Mouse (Mus musculus): ENCODE data around the gene Olfr331. TPM values are rescaled to one million over a fixed set of nuclear protein-coding genes. Genes with fewer than 3 reads are reported as not detected.
"Not testable (repeated sequence)": the region's sequence is repeated elsewhere in the genome, so short reads cannot be mapped to it uniquely, and the experiment has no call there.

Olfr331 gene
- not detected for total RNA-seq (2021)

- intact Hi-C loops (cut with DNase I); DNase-seq (ENCODE audit: low spot score in 2 of 2): not testable (repeated sequence)
These were observed at the start of gene Olfr331 for GRCm38 (mm10) chr11:58502472-58502871. Gene Olfr331 (minus strand): TSS chr11:58502572.

- intact Hi-C loops (cut with DNase I), result no loop called here
- DNase-seq (ENCODE audit: low spot score in 2 of 2), result no peak
These were observed 44.0 kb upstream of the Olfr331 start, which contains the start of gene Olfr329-ps for GRCm38 (mm10) chr11:58546322-58546721. Gene Olfr329-ps (minus strand): TSS chr11:58546422.

- DNase-seq (ENCODE audit: low spot score in 2 of 2); intact Hi-C loops (cut with DNase I): not testable (repeated sequence)
These were observed 32.4 kb upstream of the Olfr331 start, which contains the start of gene Olfr330 for GRCm38 (mm10) chr11:58534736-58535135. Gene Olfr330 (minus strand): TSS chr11:58534836.

GRCm38 (mm10) chr11:58519756-58520155, 17.4 kb upstream of the Olfr331 start:
- intact Hi-C loops (cut with DNase I), result not testable (repeated sequence)
- peak in 1 of 2 experiments; percentile 14 for DNase-seq (ENCODE audit: low spot score in 2 of 2)

GRCm38 (mm10) chr11:58518916-58519315, 16.5 kb upstream of the Olfr331 start:
- intact Hi-C loops (cut with DNase I), result not testable (repeated sequence)
- peak; percentile 57 to 72 for DNase-seq (ENCODE audit: low spot score in 2 of 2)

GRCm38 (mm10) chr11:58509058-58509457, 6.7 kb upstream of the Olfr331 start:
- DNase-seq (ENCODE audit: low spot score in 2 of 2); intact Hi-C loops (cut with DNase I): not testable (repeated sequence)

GRCm38 (mm10) chr11:58499290-58499689, 3.1 kb downstream of the Olfr331 start:
- DNase-seq (ENCODE audit: low spot score in 2 of 2), result no peak
- intact Hi-C loops (cut with DNase I), result loop anchor here (10.0 kb wide), 1 partner anchor 314 kb away; no protein-coding TSS in a partner anchor

- intact Hi-C loops (cut with DNase I), result loop anchor here (10.0 kb wide), 1 partner anchor 314 kb away; no protein-coding TSS in a partner anchor
- DNase-seq (ENCODE audit: low spot score in 2 of 2), result no peak
These were observed 3.6 kb downstream of the Olfr331 start for GRCm38 (mm10) chr11:58498761-58499160.

GRCm38 (mm10) chr11:58492455-58492854, 9.9 kb downstream of the Olfr331 start, which contains the start of gene Olfr332:
Gene Olfr332 (minus strand): TSS chr11:58492555.
- intact Hi-C loops (cut with DNase I), result loop anchor here (10.0 kb wide), 1 partner anchor 308 kb away; no protein-coding TSS in a partner anchor
- DNase-seq (ENCODE audit: low spot score in 2 of 2), result no peak

- no peak for DNase-seq (ENCODE audit: low spot score in 2 of 2)
- intact Hi-C loops (cut with DNase I), result no loop called here
These were observed 40.2 kb downstream of the Olfr331 start, which contains the start of gene Olfr30 for GRCm38 (mm10) chr11:58462170-58462569. Gene Olfr30 (minus strand): TSS chr11:58462270.

- no peak for DNase-seq (ENCODE audit: low spot score in 2 of 2)
- intact Hi-C loops (cut with DNase I), result no loop called here
These were observed 48.8 kb downstream of the Olfr331 start for GRCm38 (mm10) chr11:58453592-58453991.

- DNase-seq (ENCODE audit: low spot score in 2 of 2), result no peak
- intact Hi-C loops (cut with DNase I), result no loop called here
These were observed 49.6 kb downstream of the Olfr331 start, which contains the start of gene Lypd9 for GRCm38 (mm10) chr11:58452759-58453158. Gene Lypd9 (minus strand): TSS chr11:58452923.

Other genes starting within 250 kb of the Olfr331 start
- not detected for gene 4930438A08Rik, start 227.8 kb downstream of the Olfr331 start, total RNA-seq (2021)
- gene Zfp692, start 195.5 kb downstream of the Olfr331 start, total RNA-seq (2021), result 10 to 100 TPM; 17.8 to 31.5 TPM
- 10 to 100 TPM; 42.5 to 57.4 TPM for gene Zfp672, start 172.2 kb downstream of the Olfr331 start, total RNA-seq (2021)
- 10 to 100 TPM; 53.6 to 57.8 TPM for gene Sh3bp5l, start 171.8 kb downstream of the Olfr331 start, total RNA-seq (2021)
- not detected for gene Lypd8, start 123.5 kb downstream of the Olfr331 start, total RNA-seq (2021)
- gene 1810065E05Rik, start 81.5 kb downstream of the Olfr331 start, total RNA-seq (2021), result not detected
- not detected for gene Gm12253, start 70.0 kb downstream of the Olfr331 start, total RNA-seq (2021)
- gene Lypd9, start 49.6 kb downstream of the Olfr331 start, total RNA-seq (2021), result not detected
- not detected for gene Olfr30, start 40.3 kb downstream of the Olfr331 start, total RNA-seq (2021)
- gene Olfr332, start 10.0 kb downstream of the Olfr331 start, total RNA-seq (2021), result not detected
- gene Olfr330, start 32.3 kb upstream of the Olfr331 start, total RNA-seq (2021), result not detected
- gene Olfr329-ps, start 43.9 kb upstream of the Olfr331 start, total RNA-seq (2021), result not detected
- gene Olfr328, start 53.1 kb upstream of the Olfr331 start, total RNA-seq (2021), result under 1 TPM in 1 of 2 experiments, not detected in 1; 0.10 TPM
- not detected for gene Olfr224, start 68.0 kb upstream of the Olfr331 start, total RNA-seq (2021)
- gene Olfr325, start 75.2 kb upstream of the Olfr331 start, total RNA-seq (2021), result not detected
- not detected for gene Olfr324, start 92.5 kb upstream of the Olfr331 start, total RNA-seq (2021)
- gene 2210407C18Rik, start 113.5 kb upstream of the Olfr331 start, total RNA-seq (2021), result not detected
- gene Olfr323, start 127.9 kb upstream of the Olfr331 start, total RNA-seq (2021), result not detected
- not detected for gene Trim58, start 137.9 kb upstream of the Olfr331 start, total RNA-seq (2021)
- gene Olfr322, start 156.2 kb upstream of the Olfr331 start, total RNA-seq (2021), result not detected
- gene Olfr320, start 178.5 kb upstream of the Olfr331 start, total RNA-seq (2021), result not detected
- not detected for gene Olfr319, start 196.6 kb upstream of the Olfr331 start, total RNA-seq (2021)
- gene Olfr318, start 221.4 kb upstream of the Olfr331 start, total RNA-seq (2021), result under 1 TPM in 1 of 2 experiments, not detected in 1; 0.11 TPM
- gene Olfr317, start 236.6 kb upstream of the Olfr331 start, total RNA-seq (2021), result not detected